Comparison of ENCODE assay signal across 39 mouse cellular contexts in genomic region chr17:69488826-69489225, GRCm38 (mm10). TPM values are rescaled to one million over a fixed set of nuclear protein-coding genes. Genes with fewer than 3 reads are reported as not detected.
"Had no signal": no experiment of that assay in that cellular context is flagged by ENCODE, and none has a peak within 500 bp of the region (broad histone marks: within the 10 kb centered on the region; RNA-seq: fewer than 3 reads in every experiment).

No protein-coding gene starts in this region.

- H3K4me1 ChIP-seq: limb, embryonic 10.5 days; limb, embryonic 12.5 days; limb, embryonic 13.5 days; limb, embryonic 15.5 days; liver, embryonic 12.5 days; liver, embryonic 13.5 days; liver, embryonic 15.5 days; lung, embryonic 15.5 days; megakaryocyte, embryonic 14.5 days; midbrain, embryonic 10.5 days; midbrain, embryonic 12.5 days; midbrain, embryonic 13.5 days; neural tube, embryonic 12.5 days had no signal

- H3K27ac ChIP-seq: left cerebral cortex, adult 2 months; limb, embryonic 10.5 days; limb, embryonic 12.5 days; limb, embryonic 13.5 days; limb, embryonic 15.5 days; liver, embryonic 12.5 days; liver, embryonic 13.5 days; liver, embryonic 14.5 days; liver, embryonic 15.5 days; lung, embryonic 15.5 days; macrophage; midbrain, embryonic 10.5 days; midbrain, embryonic 12.5 days; midbrain, embryonic 13.5 days; neural tube, embryonic 12.5 days had no signal

- H3K4me2 ChIP-seq: limb, embryonic 12.5 days; limb, embryonic 13.5 days; limb, embryonic 15.5 days; liver, embryonic 11.5 days; liver, embryonic 12.5 days; liver, embryonic 13.5 days; liver, embryonic 15.5 days; lung, embryonic 14.5 days; lung, embryonic 15.5 days; midbrain, embryonic 12.5 days; midbrain, embryonic 13.5 days; neural tube, embryonic 12.5 days had no signal

- H3K27me3 ChIP-seq: limb, embryonic 12.5 days; limb, embryonic 13.5 days; limb, embryonic 15.5 days; liver, embryonic 12.5 days; liver, embryonic 13.5 days; liver, embryonic 15.5 days; lung, embryonic 15.5 days; megakaryocyte, embryonic 14.5 days; midbrain, embryonic 12.5 days; midbrain, embryonic 13.5 days; neural tube, embryonic 12.5 days had no signal

- H3K9ac ChIP-seq: limb, embryonic 12.5 days; limb, embryonic 13.5 days; limb, embryonic 15.5 days; liver, embryonic 12.5 days; liver, embryonic 13.5 days; liver, embryonic 14.5 days; liver, embryonic 15.5 days; liver, postnatal 0 days; lung, embryonic 14.5 days; lung, embryonic 15.5 days; midbrain, embryonic 12.5 days; midbrain, embryonic 13.5 days; neural tube, embryonic 12.5 days had no signal

- H3K36me3 ChIP-seq: limb, embryonic 10.5 days; limb, embryonic 12.5 days; limb, embryonic 13.5 days; limb, embryonic 15.5 days; liver, embryonic 12.5 days; liver, embryonic 13.5 days; liver, embryonic 15.5 days; lung, embryonic 15.5 days; midbrain, embryonic 10.5 days; midbrain, embryonic 12.5 days; midbrain, embryonic 13.5 days; neural tube, embryonic 12.5 days had no signal

- ATAC-seq: liver, embryonic 12.5 days; liver, postnatal 0 days; lung, postnatal 0 days; midbrain, embryonic 13.5 days; midbrain, embryonic 16.5 days had no signal

- H3K9me3 ChIP-seq: limb, embryonic 10.5 days; limb, embryonic 12.5 days; limb, embryonic 13.5 days; limb, embryonic 15.5 days; liver, embryonic 13.5 days; liver, embryonic 15.5 days; lung, embryonic 15.5 days; midbrain, embryonic 10.5 days; midbrain, embryonic 12.5 days; midbrain, embryonic 13.5 days; neural tube, embryonic 12.5 days had no signal

- DNase-seq: left cerebral cortex, postnatal 4 days; liver; liver, embryonic 13.5 days; liver, postnatal 0 days; lung, adult 18-20 months; lung, adult 2 months; lung, embryonic 14.5 days; lung, postnatal 10 days; lung, postnatal 14 days; lung, postnatal 36 days; lung, postnatal 4 days; midbrain, embryonic 14.5 days had no signal

- H3K4me3 ChIP-seq: left cerebral cortex, adult 2 months; limb, embryonic 10.5 days; limb, embryonic 12.5 days; limb, embryonic 13.5 days; limb, embryonic 15.5 days; liver, embryonic 12.5 days; liver, embryonic 13.5 days; liver, embryonic 15.5 days; lung, embryonic 15.5 days; megakaryocyte, embryonic 14.5 days; midbrain, embryonic 10.5 days; midbrain, embryonic 12.5 days; midbrain, embryonic 13.5 days; myocyte; neural tube, embryonic 12.5 days had no signal

RNA-seq across cellular contexts. Expression of gene Akain1, which starts 49.7 kb away (rescaled TPM):
- total RNA-seq: megakaryocyte, adult 5-6 weeks; megakaryocyte-erythroid progenitor cell, adult 5-6 weeks; monocyte, adult 5-6 weeks had no signal
- polyA plus RNA-seq: limb, embryonic 10.5 days; limb, embryonic 11.5 days; limb, embryonic 12.5 days; limb, embryonic 13.5 days; limb, embryonic 14.5 days; limb, embryonic 15.5 days; liver, adult 2 months; liver, embryonic 11.5 days; liver, embryonic 12.5 days; liver, embryonic 13.5 days; liver, embryonic 14.5 days; liver, embryonic 15.5 days; liver, embryonic 16.5 days; liver, postnatal 0 days; lung, adult 2 months; lung, embryonic 14.5 days; lung, embryonic 15.5 days; lung, embryonic 16.5 days; lung, postnatal 0 days; macrophage; midbrain, embryonic 10.5 days; midbrain, embryonic 12.5 days; myocyte had no signal
